Mouse (Mus musculus) intestine, postnatal 0 days (tissue): ENCODE measurements at regions not wholly inside any gene's neighbourhood (a gene's known extent, or its start where the extent isn't known, plus 50 kb on each side); places are given as distances from the start of the nearest gene placed in this dataset.

Source experiments
- ATAC-seq: fragments of 200-750 bp; cut with Nextera tagmentation; 2 replicates; pipeline ENCODE4 v1.8.0; 2017; ENCODE audit warnings: mild to moderate bottlenecking, moderate TSS enrichment, moderate library complexity
- H3K27ac ChIP-seq: fragments of 300-500 bp; sonication (generic); 2 replicates; pipeline ENCODE4 v1.5.1; 2014; ENCODE audit warnings: mild to moderate bottlenecking, low read depth, low read length, moderate library complexity
- H3K27me3 ChIP-seq: fragments of 300-500 bp; sonication (generic); replicated peaks from 2 replicates; pipeline ENCODE4 v1.6.1; 2014; ENCODE audit warnings: low read length, mixed read lengths; ENCODE audit not compliant: control insufficient read depth, insufficient read depth
- H3K36me3 ChIP-seq: fragments of 300-500 bp; sonication (generic); 2 replicates; pipeline ENCODE4 v1.6.1; 2014; ENCODE audit warnings: mild to moderate bottlenecking, moderate library complexity; ENCODE audit not compliant: control insufficient read depth, insufficient read depth
- H3K4me1 ChIP-seq: fragments of 300-500 bp; sonication (generic); replicated peaks from 2 replicates; pipeline ENCODE4 v1.6.1; 2014; ENCODE audit warnings: antibody characterized with exemption, low read length, mixed read lengths; ENCODE audit not compliant: control insufficient read depth, insufficient read depth
- H3K4me2 ChIP-seq: fragments of 300-500 bp; sonication (generic); replicated peaks from 2 replicates; pipeline ENCODE4 v1.6.1; 2014; ENCODE audit warnings: low read depth, mild to moderate bottlenecking, moderate library complexity
- H3K4me3 ChIP-seq: fragments of 300-500 bp; sonication (generic); 2 replicates; pipeline ENCODE4 v1.5.1; 2014; ENCODE audit warnings: low read depth, low read length
- H3K9ac ChIP-seq: fragments of 300-500 bp; sonication (generic); 2 replicates; pipeline ENCODE4 v1.6.1; 2014; ENCODE audit warnings: mild to moderate bottlenecking, low read depth, low read length
- H3K9me3 ChIP-seq: fragments of 300-500 bp; sonication (generic); 2 replicates; pipeline ENCODE4 v1.6.1; 2016; ENCODE audit warnings: mixed run types; ENCODE audit not compliant: control insufficient read depth
- CTCF ChIP-seq: sonication (generic); IDR thresholded peaks from 2 replicates; pipeline ENCODE4 v1.5.1; 2016; ENCODE audit warnings: low read depth, mild to moderate bottlenecking, control low read depth, antibody characterized with exemption, moderate library complexity
- WGBS: fragments of 180-500 bp; shearing (Covaris S2); extraction: QIAGEN DNeasy Blood & Tissue Kit; methylation state at CpG from one replicate; pipeline ENCODE4 v1.1.7; 2014; 5-methylcytosine and 5-hydroxymethylcytosine counted together

- H3K9me3 ChIP-seq, result no peaks in the 10 kb centered on the region
- no peaks in the 10 kb centered on the region for H3K36me3 ChIP-seq
- WGBS, result 76% methylated on average over 4 of the region's 4 CpGs
- no peak overlapping the region for H3K4me2 ChIP-seq
- no peaks in the 10 kb centered on the region for H3K4me1 ChIP-seq
- no peak for ATAC-seq
- no peak overlapping the region for H3K9ac ChIP-seq
- no peak overlapping the region for H3K27ac ChIP-seq
- H3K27me3 ChIP-seq, result no peaks in the 10 kb centered on the region
- H3K4me3 ChIP-seq, result no peak overlapping the region
- TF ChIP-seq CTCF, result no peak
These were observed 422.4 kb upstream of the Kcnab2 start for GRCm38 (mm10) chr4:152900049-152900448.

- 62% methylated on average over 13 of the region's 13 CpGs for WGBS
- Histone ChIP-seq H3K27ac (no peak overlapping the region), H3K4me1 (no peaks in the 10 kb centered on the region), H3K4me2 (no peak overlapping the region), H3K27me3 (no peaks in the 10 kb centered on the region), H3K9me3 (no peaks in the 10 kb centered on the region), H3K9ac (no peak overlapping the region), H3K4me3 (no peak overlapping the region), H3K36me3 (no peaks in the 10 kb centered on the region)
- no peak for TF ChIP-seq CTCF
- no peak for ATAC-seq
These were observed 417.4 kb upstream of the Kcnab2 start for GRCm38 (mm10) chr4:152895076-152895475.

- Histone ChIP-seq H3K27ac (no peak overlapping the region), H3K9ac (no peak overlapping the region), H3K36me3 (no peaks in the 10 kb centered on the region), H3K4me2 (no peak overlapping the region), H3K4me1 (no peaks in the 10 kb centered on the region), H3K4me3 (no peak overlapping the region), H3K27me3 (no peaks in the 10 kb centered on the region), H3K9me3 (no peaks in the 10 kb centered on the region)
- TF ChIP-seq CTCF, result no peak
- 69% methylated on average over 3 of the region's 3 CpGs for WGBS
- ATAC-seq, result no peak
These were observed 415.3 kb upstream of the Kcnab2 start for GRCm38 (mm10) chr4:152892997-152893396.

GRCm38 (mm10) chr4:152889211-152889610 lies 411.5 kb upstream of the Kcnab2 start:
- Histone ChIP-seq H3K27ac (no peak overlapping the region), H3K9me3 (no peaks in the 10 kb centered on the region), H3K27me3 (no peaks in the 10 kb centered on the region), H3K4me1 (no peaks in the 10 kb centered on the region), H3K9ac (no peak overlapping the region), H3K4me2 (no peak overlapping the region), H3K4me3 (no peak overlapping the region), H3K36me3 (no peaks in the 10 kb centered on the region)
- no peak for ATAC-seq
- TF ChIP-seq CTCF, result peak; percentile 46
- WGBS, result 81% methylated on average over 5 of the region's 5 CpGs

- no peak overlapping the region for H3K4me3 ChIP-seq
- no peaks in the 10 kb centered on the region for H3K36me3 ChIP-seq
- H3K27me3 ChIP-seq, result no peaks in the 10 kb centered on the region
- no peak overlapping the region for H3K9ac ChIP-seq
- no peaks in the 10 kb centered on the region for H3K4me1 ChIP-seq
- H3K4me2 ChIP-seq, result no peak overlapping the region
- no peaks in the 10 kb centered on the region for H3K9me3 ChIP-seq
- no peak for TF ChIP-seq CTCF
- no peak overlapping the region for H3K27ac ChIP-seq
- 66% methylated on average over 14 of the region's 14 CpGs for WGBS
- no peak for ATAC-seq
These were observed 410.6 kb upstream of the Kcnab2 start for GRCm38 (mm10) chr4:152888306-152888705.

GRCm38 (mm10) chr4:152886773-152887172 lies 409.1 kb upstream of the Kcnab2 start:
- TF ChIP-seq CTCF, result no peak
- Histone ChIP-seq H3K4me1 (no peaks in the 10 kb centered on the region), H3K4me3 (no peak overlapping the region), H3K9me3 (no peaks in the 10 kb centered on the region), H3K36me3 (no peaks in the 10 kb centered on the region), H3K27ac (no peak overlapping the region), H3K4me2 (no peak overlapping the region), H3K27me3 (no peaks in the 10 kb centered on the region), H3K9ac (no peak overlapping the region)
- WGBS, result 71% methylated on average over 9 of the region's 9 CpGs
- ATAC-seq, result no peak

- H3K4me1 ChIP-seq, result no peaks in the 10 kb centered on the region
- H3K27me3 ChIP-seq, result no peaks in the 10 kb centered on the region
- H3K36me3 ChIP-seq, result no peaks in the 10 kb centered on the region
- H3K4me3 ChIP-seq, result no peak overlapping the region
- H3K4me2 ChIP-seq, result no peak overlapping the region
- 0 out of 2 replicates have a peak, but pooled peaks cover 2% of the 10 kb centered on the region for H3K9me3 ChIP-seq
- TF ChIP-seq CTCF, result no peak
- no peak overlapping the region for H3K27ac ChIP-seq
- ATAC-seq, result no peak
- H3K9ac ChIP-seq, result no peak overlapping the region
These were observed 403.8 kb upstream of the Kcnab2 start for GRCm38 (mm10) chr4:152881433-152881930.
